Mouse (Mus musculus) thymus, postnatal 25 days (tissue): ENCODE data around the gene Mycbp.

ENCODE experiments used
- DNase-seq: peaks from one replicate; pipeline ENCODE4 v3.0.0; 2022

Gene Mycbp

DNA sequence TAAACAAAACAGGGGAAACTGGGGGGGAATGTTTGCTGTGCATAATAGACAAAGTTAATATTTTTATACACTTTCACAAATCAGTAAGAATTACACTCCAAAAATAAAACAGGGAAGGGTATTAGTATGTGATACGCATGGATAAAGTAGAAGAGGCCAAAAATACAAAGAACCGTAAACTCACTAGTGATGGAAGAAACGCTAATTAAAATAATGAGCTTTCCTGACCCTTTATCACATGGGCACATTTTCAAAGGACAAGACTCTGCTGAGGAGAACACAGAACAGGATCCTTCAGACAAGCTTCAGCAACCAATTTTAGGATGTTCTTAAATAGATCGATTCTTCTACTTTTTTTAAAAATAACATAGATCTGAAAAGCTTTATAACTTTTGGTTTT lies 42.1 kb downstream of the Mycbp start:
- no peak for DNase-seq

DNA sequence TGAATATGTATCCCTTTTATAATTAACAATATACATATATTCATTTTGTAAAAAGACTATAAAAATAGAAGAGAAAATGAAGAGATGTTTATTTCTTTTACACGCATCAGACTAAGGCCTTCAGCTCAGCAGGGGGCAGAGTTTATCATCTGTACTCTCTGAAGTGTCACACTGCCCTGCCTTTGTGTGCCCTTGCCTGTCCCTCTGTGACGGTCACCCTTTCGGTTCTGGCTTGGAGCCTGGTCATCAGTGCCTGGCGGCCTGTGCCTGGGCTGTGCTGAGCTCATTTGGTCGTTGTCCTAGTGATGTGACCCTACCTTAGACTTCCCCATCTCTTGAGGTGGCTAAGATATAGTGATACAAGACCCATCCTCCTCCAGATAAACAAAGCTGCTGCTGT lies 42.5 kb downstream of the Mycbp start:
- DNase-seq: no peak

DNA sequence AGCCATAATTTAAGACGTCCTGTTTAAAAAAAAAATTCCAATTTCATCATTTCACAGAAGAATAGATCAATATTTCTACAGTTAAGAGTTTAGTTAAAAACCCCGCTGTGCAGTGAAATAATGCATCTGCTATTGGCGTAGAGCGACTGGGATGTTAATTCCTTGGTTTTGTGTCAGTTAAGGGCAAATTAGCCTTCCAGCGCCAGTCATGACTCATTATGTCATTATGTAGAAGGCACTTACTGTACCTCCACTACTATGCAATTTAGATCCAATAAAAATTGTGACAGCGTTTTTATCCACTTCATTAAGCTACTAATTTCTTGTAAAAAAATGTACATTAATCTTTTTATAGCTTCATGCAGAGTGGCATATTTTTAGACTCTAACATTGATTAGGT lies 44.3 kb downstream of the Mycbp start:
- DNase-seq: no peak

DNA sequence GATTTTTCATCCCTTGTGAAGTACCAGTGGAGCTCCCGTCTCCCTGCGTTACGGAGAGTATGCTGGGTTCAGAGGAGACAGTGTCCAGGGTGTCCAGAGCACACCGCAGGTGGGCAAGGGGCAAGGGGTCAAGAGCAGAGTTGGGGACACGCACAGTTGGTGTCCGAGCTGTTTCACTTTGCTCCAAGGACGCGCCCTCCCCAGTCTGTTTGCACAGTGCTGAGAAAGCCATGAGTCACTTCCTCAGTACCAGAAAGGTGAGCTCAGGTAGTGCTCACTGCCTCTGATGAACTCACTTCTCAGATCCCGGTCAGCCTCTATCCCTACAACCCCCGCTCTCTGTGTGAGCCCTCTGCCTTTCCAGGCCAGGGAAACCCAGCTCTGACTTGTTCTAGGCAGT lies 45.0 kb downstream of the Mycbp start:
- no peak for DNase-seq

DNA sequence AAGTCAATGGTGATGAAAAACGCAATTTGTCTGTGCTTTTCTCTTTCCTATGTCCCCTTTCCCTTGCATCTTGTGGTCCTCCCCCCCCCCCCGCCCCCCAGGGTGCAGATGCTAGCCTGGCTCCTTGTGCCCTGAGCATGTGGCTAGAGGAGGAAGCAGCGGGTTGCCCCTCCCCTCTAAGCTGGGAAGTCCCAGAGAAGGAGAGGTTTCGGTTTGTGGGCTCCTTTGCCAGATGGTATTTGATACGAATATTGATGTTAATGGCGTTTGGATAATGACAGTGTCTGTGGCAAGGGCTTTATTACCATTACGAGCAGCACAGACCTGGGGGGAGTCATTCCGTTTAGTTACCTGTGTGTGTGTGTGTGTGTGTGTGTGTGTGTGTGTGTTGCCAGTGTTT lies 47.4 kb downstream of the Mycbp start:
- no peak for DNase-seq

DNA sequence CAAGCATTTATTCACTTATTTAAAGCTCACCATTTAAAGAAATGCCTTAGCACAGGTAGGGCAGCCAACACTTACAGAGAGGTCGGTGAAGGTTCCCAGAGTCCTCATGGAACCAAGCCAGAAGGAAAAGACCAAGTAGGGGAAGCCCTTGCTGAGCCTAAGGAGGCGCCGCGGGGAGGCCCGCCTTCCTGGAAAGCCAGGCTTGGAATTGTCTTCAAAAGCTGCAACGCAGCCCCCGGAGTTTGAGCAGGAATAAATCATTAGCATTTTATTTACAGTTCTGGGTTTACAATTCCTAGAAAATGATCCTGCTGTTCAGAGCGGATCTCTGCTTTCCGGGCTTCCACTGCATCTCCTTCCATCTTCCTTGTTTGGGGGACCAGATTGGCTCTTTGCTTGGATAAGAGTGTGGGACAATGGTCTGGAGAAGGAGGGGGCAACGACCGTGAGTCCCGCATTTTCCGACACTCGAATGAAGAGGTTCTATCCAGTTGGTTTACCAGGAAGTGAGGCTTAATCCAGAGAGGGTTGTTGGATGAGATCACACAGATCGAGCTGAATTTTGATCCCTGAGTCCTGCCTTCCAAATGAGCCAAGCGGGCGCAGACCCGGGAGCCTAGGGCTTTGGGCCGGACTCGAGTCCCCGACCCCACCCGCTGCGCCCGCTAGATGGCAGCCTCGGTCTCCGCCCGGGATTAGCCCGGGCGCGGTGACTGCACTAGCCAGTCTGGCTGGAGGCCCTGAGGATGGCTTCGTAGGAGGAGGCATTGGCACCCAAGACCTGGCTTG lies 52.3 kb downstream of the Mycbp start:
- DNase-seq: peak; percentile 52

DNA sequence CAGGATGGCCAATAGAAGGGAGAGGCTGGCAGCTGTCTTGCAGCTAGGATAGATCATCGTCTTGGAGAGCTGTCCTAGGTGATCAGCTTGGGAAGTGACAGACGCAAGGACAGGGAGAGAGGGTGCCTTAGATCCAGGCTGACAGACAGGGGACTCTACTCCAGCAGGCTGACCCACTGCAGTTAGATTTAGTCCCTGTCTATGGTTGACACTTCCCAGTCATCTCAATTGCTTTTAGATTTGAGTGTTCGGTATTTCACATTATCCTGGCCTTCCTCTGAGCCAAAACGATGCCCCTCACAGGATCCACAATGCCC lies 52.8 kb downstream of the Mycbp start:
- DNase-seq: no peak

DNA sequence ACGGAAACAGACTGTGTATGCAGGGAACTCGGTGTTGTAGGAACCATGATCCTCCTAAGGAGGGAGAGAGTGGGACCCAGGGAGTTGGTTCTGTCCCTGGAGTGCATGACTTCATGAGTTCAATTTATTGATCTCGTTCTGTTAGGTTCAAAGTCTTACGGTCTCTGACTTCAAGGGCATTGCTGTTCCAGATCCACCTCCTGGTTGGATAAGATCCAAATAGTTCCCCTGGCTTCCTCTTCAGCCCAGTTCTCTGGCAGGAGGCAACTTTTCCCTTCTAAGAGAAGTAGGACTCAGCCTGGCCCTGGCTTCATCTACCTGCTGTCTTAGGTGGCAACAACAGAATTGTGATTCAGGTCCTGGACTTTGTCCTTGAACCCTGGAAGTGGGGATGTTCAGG lies 53.3 kb downstream of the Mycbp start:
- no peak for DNase-seq

DNA sequence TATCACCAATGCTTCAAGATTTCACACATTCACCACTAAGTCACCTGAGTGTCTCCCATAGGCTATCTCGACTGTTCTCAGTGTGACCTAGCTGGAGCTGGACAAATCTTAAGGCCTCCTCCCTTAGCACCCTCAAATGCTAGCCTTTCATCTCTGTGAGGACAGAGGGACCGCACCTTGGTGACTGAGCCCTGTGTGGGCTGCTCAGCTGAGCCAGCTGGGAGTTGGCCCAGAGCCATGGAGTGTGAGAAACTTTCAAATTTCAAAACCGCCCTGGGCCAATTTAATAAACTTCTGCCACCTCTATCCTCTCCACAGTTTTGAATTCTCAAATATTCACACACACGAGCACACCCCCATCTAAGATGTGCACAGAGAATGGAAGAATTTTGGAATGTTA lies 56.3 kb downstream of the Mycbp start:
- no peak for DNase-seq
